Mouse (Mus musculus): Measurements from ENCODE around the gene Pan2.

The Pan2 gene

GRCm38 (mm10) chr10:128336195-128336594, 33.1 kb downstream of the Pan2 start:
- 97% methylated on average over 3 of the region's 3 CpGs for WGBS

DNA sequence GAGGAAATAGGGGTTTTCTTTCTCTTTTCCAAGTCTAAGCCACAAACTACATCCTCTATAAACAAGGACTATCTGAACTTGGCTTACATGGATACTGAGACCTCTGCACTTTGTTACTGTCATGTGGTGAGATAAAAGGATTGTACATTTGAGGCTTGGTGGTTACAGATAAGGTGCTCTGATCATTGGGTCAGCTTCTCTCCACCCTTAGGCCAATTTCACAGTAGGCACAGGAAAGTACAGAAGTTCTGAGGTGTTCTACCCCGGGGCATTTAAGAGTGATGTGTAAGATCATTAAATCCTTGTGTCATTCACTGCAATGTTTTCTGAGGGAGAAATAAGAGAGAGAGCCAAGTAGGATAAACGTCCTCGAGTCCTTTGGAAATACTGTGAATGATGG, 33.5 kb downstream of the Pan2 start:
- 71% methylated on average over 3 of the region's 3 CpGs for WGBS

DNA sequence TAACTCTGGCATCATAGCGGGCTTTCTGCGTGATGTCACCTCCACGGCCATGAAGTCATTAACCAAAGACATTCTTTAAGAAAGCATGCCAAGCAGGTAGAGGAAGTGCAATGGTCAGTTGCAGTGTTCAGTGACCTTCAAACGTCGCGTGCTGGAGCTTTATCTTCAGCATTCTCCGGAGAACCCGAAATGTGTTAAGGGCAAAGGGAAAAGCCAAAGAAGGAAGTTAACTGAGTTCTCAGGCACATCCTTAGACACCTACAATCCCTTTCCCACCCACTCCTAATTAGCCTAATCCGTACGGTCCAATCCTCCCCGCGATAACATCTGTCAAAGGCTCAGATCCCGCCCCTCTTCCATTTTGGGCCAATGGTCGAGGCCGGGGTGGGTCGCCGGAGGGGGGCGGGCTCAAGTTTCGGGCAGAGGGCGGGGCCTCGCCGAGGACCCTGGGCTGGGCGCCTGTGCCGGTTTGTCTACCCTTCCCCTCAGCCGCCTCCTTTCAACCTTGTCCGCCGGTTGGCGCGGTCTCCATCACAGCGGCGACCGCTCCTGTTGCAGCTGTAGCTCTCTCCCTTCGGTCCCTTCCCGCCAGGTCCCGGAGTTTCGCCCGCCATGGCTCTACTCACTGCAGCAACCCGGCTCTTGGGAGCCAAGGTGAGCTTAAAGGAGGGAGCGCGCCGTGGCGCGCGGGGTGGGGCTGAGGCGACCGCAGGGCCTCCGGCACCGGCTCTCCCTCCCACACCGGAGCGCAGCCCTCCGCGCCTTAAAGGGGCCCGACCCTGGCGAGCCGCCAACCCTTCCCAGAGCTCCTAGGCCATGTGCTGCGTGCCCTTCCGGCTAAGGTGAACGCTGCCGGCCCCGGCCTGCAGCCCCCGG, 34.4 kb downstream of the Pan2 start, which contains the start of gene Cs:
TSS of gene Cs (plus strand) at position 429 of the 876 bp plus-strand sequence.
- under 1% methylated on average over 61 of the region's 61 CpGs for WGBS

DNA sequence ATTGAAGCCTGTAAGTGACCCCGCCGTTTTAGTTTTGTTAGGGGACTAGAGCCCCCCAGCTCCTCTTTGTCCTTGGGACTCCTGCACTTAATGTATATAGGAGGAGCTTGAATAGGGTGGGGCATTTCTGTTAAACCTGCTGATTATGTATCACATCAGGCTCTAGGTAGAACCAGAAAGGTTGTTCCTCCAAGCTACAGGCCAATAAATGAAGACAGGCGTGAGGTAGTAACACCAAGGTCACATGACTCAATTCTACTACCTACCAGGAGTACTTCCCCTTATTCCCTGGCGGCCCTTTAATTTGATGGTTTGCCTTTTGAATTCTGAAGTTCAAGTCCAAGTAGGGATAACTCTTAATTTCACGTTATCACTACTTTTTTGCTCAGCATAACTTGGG, 35.3 kb downstream of the Pan2 start:
- 8% methylated on average over 5 of the region's 5 CpGs for WGBS

DNA sequence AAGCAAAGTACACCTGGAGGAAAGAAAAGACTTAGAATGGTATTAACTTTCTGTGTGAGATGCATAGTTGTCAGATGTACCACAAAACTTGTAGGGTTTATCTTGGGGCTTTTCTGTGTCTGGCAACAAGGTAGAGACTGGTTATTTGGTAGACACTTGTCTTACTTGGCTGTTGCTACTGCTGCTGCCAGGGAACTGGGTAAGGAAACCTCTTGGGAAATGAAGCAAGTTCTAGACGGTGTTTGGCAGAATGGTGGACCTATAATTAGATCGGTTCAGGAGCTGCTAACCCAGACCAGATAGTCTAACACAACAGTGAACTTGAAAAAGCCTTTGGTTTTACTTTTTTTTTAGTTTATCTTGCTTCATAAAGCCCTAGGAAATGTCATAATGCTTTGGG, 35.8 kb downstream of the Pan2 start:
- 17% methylated on average over 2 of the region's 2 CpGs for WGBS

GRCm38 (mm10) chr10:128340257-128340656, 37.1 kb downstream of the Pan2 start:
- WGBS: 73% methylated on average over 2 of the region's 2 CpGs

DNA sequence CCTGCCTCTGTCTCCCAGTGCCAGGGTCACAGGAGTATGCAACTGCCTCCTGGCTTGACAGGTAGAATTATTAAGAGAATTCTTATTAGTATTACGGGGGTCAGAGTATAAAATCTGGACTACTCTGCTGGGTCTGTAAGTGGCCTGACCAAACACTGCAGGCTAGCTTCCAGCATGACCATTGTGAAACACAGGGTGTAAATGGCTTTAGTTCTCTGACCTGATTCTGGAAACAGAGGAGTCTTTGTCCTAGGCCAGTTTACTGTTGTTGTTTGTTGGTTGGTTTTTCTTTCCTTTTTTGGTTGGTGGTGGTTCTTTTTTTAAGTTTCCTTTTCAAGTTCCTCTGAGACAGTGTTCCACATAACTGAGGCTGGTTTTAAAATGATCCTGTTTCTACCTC, 40.3 kb downstream of the Pan2 start:
- WGBS: 76% methylated on average over 1 of the region's 1 CpGs

DNA sequence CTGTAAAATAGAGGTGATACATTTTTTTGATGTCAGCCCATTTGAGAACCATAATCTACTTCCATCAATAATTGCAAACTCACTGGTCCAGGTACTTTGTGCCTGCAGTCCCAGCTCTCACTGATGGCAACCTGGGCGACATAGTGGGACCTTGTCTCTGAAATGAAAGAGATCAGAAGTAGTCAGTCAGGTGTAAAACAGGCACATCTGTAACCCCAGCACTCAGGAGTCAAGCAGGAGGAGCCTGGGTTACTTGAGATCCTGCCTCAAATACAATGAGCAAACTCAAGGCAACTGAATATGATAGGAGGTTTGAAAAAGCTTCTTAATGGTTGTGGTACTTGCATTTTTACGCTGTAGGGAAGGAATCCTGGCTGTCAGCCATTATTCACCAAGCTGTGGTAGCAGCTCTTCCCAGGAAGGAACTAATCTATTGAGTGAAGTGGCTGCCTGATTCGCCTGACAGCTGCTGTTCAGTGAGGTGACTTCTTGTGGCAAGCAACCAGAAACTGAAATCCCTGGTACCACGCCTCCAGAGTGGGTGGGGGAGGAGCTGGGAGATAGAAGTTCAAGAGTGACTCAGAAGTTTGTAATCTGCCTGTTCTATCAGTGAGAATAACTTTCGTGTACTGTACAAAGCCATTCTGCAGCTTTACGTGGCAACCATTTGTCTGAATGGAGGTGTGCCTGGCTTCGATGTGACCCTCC, 41.6 kb downstream of the Pan2 start:
- 12% methylated on average over 7 of the region's 7 CpGs for WGBS

- WGBS: 88% methylated on average over 8 of the region's 8 CpGs
Observed at GRCm38 (mm10) chr10:128347541-128347940, 44.4 kb downstream of the Pan2 start.

DNA sequence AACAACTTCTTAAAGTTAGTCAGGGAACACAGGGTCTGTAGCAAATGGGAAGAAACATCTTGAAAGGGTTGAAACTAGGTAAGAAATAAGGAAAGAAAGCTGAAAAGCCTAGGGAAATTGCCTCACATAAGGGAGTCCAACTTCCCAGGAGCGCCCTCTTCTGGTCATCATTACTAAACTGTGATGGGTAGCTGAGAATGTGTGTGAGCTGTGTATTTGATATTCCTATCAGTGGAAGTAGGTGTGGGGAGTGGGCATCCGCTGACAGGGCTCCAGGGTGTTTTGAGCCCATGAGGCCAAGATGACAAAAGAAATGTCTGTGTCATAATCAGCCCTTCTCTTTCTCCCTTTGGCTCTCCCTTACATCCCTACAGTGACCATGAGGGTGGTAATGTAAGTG, 55.7 kb downstream of the Pan2 start:
- WGBS: 49% methylated on average over 2 of the region's 2 CpGs

GRCm38 (mm10) chr10:128359226-128359625, 56.1 kb downstream of the Pan2 start:
- 76% methylated on average over 6 of the region's 6 CpGs for WGBS

- WGBS: 84% methylated on average over 6 of the region's 6 CpGs
Observed at GRCm38 (mm10) chr10:128361836-128362235, 58.7 kb downstream of the Pan2 start.

DNA sequence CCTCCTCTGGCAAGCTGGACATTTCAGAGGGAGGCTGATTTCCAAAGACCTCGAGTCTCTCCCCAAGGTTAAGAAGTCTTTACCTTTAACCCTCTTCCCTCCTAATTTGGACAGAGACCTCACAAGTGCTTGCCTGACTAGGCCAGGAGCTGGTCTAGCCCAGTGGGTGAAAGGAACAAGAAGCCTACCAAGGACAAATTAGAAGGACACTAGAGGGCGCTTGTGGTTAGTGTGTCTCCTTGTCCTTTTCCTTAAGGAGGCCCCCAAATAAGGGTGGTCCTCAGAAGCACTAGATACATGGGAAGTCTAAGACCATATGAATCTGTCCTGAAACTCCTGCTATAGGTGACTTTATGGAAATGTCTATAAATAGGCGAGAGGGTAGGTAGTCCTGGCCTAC, 59.4 kb downstream of the Pan2 start:
- WGBS: 45% methylated on average over 3 of the region's 3 CpGs

GRCm38 (mm10) chr10:128367899-128368401, 64.8 kb downstream of the Pan2 start:
- WGBS: 6% methylated on average over 19 of the region's 19 CpGs

GRCm38 (mm10) chr10:128368402-128369217, 65.5 kb downstream of the Pan2 start, which contains the start of gene Coq10a:
Coq10a (minus strand) TSS chr10:128368997.
- WGBS: under 1% methylated on average over 87 of the region's 87 CpGs

GRCm38 (mm10) chr10:128369218-128369543, 66.0 kb downstream of the Pan2 start:
- under 1% methylated on average over 9 of the region's 9 CpGs for WGBS

- 62% methylated on average over 6 of the region's 6 CpGs for WGBS
Observed at GRCm38 (mm10) chr10:128369599-128369998, 66.5 kb downstream of the Pan2 start.

DNA sequence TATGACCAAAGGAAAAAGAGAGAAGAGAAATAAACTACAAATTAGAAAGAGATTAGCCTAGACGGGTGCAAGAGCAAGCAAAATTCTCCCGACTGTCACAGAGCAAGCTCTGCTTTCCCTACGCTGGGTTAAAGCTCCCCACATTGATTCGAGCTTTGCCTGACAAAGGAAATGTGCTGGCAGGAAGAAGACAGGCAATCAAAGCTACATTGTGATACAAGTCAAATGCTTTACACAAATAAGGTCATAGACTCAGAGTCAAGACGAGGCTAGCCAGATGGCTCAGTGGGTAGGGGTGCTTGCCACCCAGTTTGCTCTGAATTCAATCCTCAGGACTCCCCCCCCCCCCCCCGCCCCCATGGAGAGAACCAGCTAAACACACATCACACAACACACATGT, 66.9 kb downstream of the Pan2 start:
- WGBS: 52% methylated on average over 6 of the region's 6 CpGs

- WGBS: 65% methylated on average over 4 of the region's 4 CpGs
Observed at GRCm38 (mm10) chr10:128370601-128371000, 67.5 kb downstream of the Pan2 start.

All from cerebral cortex, adult 2 months (tissue).